Mouse (Mus musculus) midbrain, embryonic 16.5 days (tissue): ENCODE data around the gene Tifab. TPM values are rescaled to one million over a fixed set of nuclear protein-coding genes. Genes with fewer than 3 reads are reported as not detected.

Experiments used
- ATAC-seq: fragments of 200-750 bp; cut with Nextera tagmentation; 2 replicates; pipeline ENCODE4 v1.8.0; 2017; ENCODE audit warnings: moderate TSS enrichment
- H3K27ac ChIP-seq: fragments of 300-500 bp; sonication (generic); 2 replicates; pipeline ENCODE4 v1.5.1; 2014; ENCODE audit warnings: mild to moderate bottlenecking, low read length, mixed read lengths
- H3K27me3 ChIP-seq: fragments of 300-500 bp; sonication (generic); 2 replicates; pipeline ENCODE4 v1.6.1; 2014; ENCODE audit warnings: low read depth, low read length, mixed read lengths; ENCODE audit not compliant: control insufficient read depth, insufficient read depth
- H3K36me3 ChIP-seq: fragments of 300-500 bp; sonication (generic); 2 replicates; pipeline ENCODE4 v1.6.1; 2014; ENCODE audit warnings: mild to moderate bottlenecking, low read length, moderate library complexity, mixed read lengths; ENCODE audit not compliant: control insufficient read depth, insufficient read depth
- H3K4me1 ChIP-seq: fragments of 300-500 bp; sonication (generic); 2 replicates; pipeline ENCODE4 v1.6.1; 2014; ENCODE audit warnings: mild to moderate bottlenecking, low read length, mixed read lengths; ENCODE audit not compliant: control insufficient read depth, insufficient read depth
- H3K4me2 ChIP-seq: fragments of 300-500 bp; sonication (generic); 2 replicates; pipeline ENCODE4 v1.6.1; 2014; ENCODE audit warnings: mild to moderate bottlenecking, low read length, mixed read lengths
- H3K4me3 ChIP-seq: fragments of 300-500 bp; sonication (generic); 2 replicates; pipeline ENCODE4 v1.5.1; 2014; ENCODE audit warnings: low read depth, mild to moderate bottlenecking, low read length, moderate library complexity, mixed read lengths
- H3K9ac ChIP-seq: fragments of 300-500 bp; sonication (generic); 2 replicates; pipeline ENCODE4 v1.6.1; 2014; ENCODE audit warnings: low read depth, low read length, mixed read lengths
- H3K9me3 ChIP-seq: fragments of 300-500 bp; sonication (generic); replicated peaks from 2 replicates; pipeline ENCODE4 v1.6.1; 2014; ENCODE audit warnings: mild to moderate bottlenecking, low read length, mixed read lengths; ENCODE audit not compliant: control insufficient read depth, poor library complexity, severe bottlenecking
- WGBS: fragments of 180-500 bp; shearing (Covaris S2); extraction: QIAGEN DNeasy Blood & Tissue Kit; methylation state at CpG from one replicate; pipeline ENCODE4 v1.1.7; 2014; 5-methylcytosine and 5-hydroxymethylcytosine counted together
- polyA plus RNA-seq: library from polyadenylated mRNA; unstranded; fragments of >200 nt; fragmentation: Nextera tagmentation; extraction: Ambion mirVana; gene quantifications from 2 replicates; pipeline ENCODE4 v1.2.1, GENCODE M21; 2015

The Tifab gene
- polyA plus RNA-seq, 1 experiment from 2014 or later, result 0.93 TPM

- H3K9me3 ChIP-seq, result no peaks in the 10 kb centered on the region
- WGBS, result 50% methylated on average over 22 of the region's 22 CpGs
- no peaks in the 10 kb centered on the region for H3K27me3 ChIP-seq
- peaks cover 3% of the 10 kb centered on the region for H3K4me1 ChIP-seq
- no peaks in the 10 kb centered on the region for H3K36me3 ChIP-seq
- no peak overlapping the region for H3K4me3 ChIP-seq
- no peak overlapping the region for H3K9ac ChIP-seq
- H3K4me2 ChIP-seq, result no peak overlapping the region
- H3K27ac ChIP-seq, result 0 out of 2 replicates have a peak overlapping the region, but pooled peaks have one; percentile 3
- ATAC-seq, result no peak
Measured at GRCm38 (mm10) chr13:56151404-56152226, 27.1 kb downstream of the Tifab start.

GRCm38 (mm10) chr13:56145523-56145922 lies 33.2 kb downstream of the Tifab start:
- Histone ChIP-seq H3K4me2 (no peak overlapping the region), H3K36me3 (no peaks in the 10 kb centered on the region), H3K9ac (no peak overlapping the region), H3K4me1 (no peaks in the 10 kb centered on the region), H3K4me3 (no peak overlapping the region), H3K9me3 (no peaks in the 10 kb centered on the region), H3K27me3 (no peaks in the 10 kb centered on the region; the same call in 1 of the 2 replicates), H3K27ac (no peak overlapping the region)
- WGBS, result 41% methylated on average over 3 of the region's 3 CpGs
- ATAC-seq, result no peak

- Histone ChIP-seq H3K9ac (no peak overlapping the region), H3K9me3 (no peaks in the 10 kb centered on the region), H3K4me3 (no peak overlapping the region), H3K36me3 (no peaks in the 10 kb centered on the region), H3K4me1 (no peaks in the 10 kb centered on the region), H3K4me2 (no peak overlapping the region), H3K27me3 (no peaks in the 10 kb centered on the region; the same call in 1 of the 2 replicates), H3K27ac (no peak overlapping the region)
- no peak for ATAC-seq
- 56% methylated on average over 2 of the region's 2 CpGs for WGBS
Measured at GRCm38 (mm10) chr13:56144021-56144420, 34.7 kb downstream of the Tifab start.

GRCm38 (mm10) chr13:56143151-56143513 lies 35.6 kb downstream of the Tifab start:
- no peak for ATAC-seq
- Histone ChIP-seq H3K9me3 (no peaks in the 10 kb centered on the region), H3K4me2 (no peak overlapping the region), H3K27me3 (no peaks in the 10 kb centered on the region; the same call in 1 of the 2 replicates), H3K4me1 (no peaks in the 10 kb centered on the region), H3K4me3 (no peak overlapping the region), H3K27ac (no peak overlapping the region), H3K36me3 (no peaks in the 10 kb centered on the region), H3K9ac (no peak overlapping the region)
- WGBS, result 5% methylated on average over 7 of the region's 7 CpGs

- Histone ChIP-seq H3K9ac (no peak overlapping the region), H3K4me1 (no peaks in the 10 kb centered on the region), H3K36me3 (no peaks in the 10 kb centered on the region), H3K27ac (no peak overlapping the region), H3K9me3 (no peaks in the 10 kb centered on the region; the same call in 1 of the 2 replicates), H3K4me2 (no peak overlapping the region), H3K27me3 (no peaks in the 10 kb centered on the region; the same call in 1 of the 2 replicates), H3K4me3 (no peak overlapping the region)
- no peak for ATAC-seq
- WGBS, result 23% methylated on average over 10 of the region's 11 CpGs
Measured at GRCm38 (mm10) chr13:56142382-56143150, 36.1 kb downstream of the Tifab start.

- H3K9ac ChIP-seq, result no peak overlapping the region
- H3K9me3 ChIP-seq, result no peaks in the 10 kb centered on the region; the same call in 1 of the 2 replicates
- 65% methylated on average over 6 of the region's 6 CpGs for WGBS
- no peaks in the 10 kb centered on the region for H3K27me3 ChIP-seq
- H3K4me2 ChIP-seq, result no peak overlapping the region
- peaks cover 8% of the 10 kb centered on the region for H3K4me1 ChIP-seq
- no peak overlapping the region for H3K27ac ChIP-seq
- no peak for ATAC-seq
- H3K36me3 ChIP-seq, result no peaks in the 10 kb centered on the region
- H3K4me3 ChIP-seq, result no peak overlapping the region
Measured at GRCm38 (mm10) chr13:56139167-56139751, 39.4 kb downstream of the Tifab start.

GRCm38 (mm10) chr13:56136200-56136599 lies 42.5 kb downstream of the Tifab start, which contains the start of gene H2afy:
TSS of gene H2afy (minus strand) at chr13:56136361.
- Histone ChIP-seq H3K4me2 (peak within 1 kb of the TSS; percentile 86), H3K36me3 (no peaks in the 10 kb centered on the region), H3K27ac (peak within 1 kb of the TSS; percentile 87), H3K9ac (peak within 1 kb of the TSS; percentile 96), H3K4me3 (peak within 1 kb of the TSS; percentile 96), H3K27me3 (no peaks in the 10 kb centered on the region), H3K9me3 (no peaks in the 10 kb centered on the region; the same call in 1 of the 2 replicates), H3K4me1 (peaks cover 21% of the 10 kb centered on the region)
- no peak for ATAC-seq
- 75% methylated on average over 2 of the region's 2 CpGs for WGBS

GRCm38 (mm10) chr13:56135231-56136052 lies 43.2 kb downstream of the Tifab start:
- under 1% methylated on average over 69 of the region's 89 CpGs for WGBS
- peak overlapping the region; percentile 87 for H3K27ac ChIP-seq
- H3K9ac ChIP-seq, result peak overlapping the region; percentile 96

More at GRCm38 (mm10) chr13:56135231-56136052, 43.2 kb downstream of the Tifab start:
- H3K9me3 ChIP-seq, result no peaks in the 10 kb centered on the region; the same call in 1 of the 2 replicates
- H3K4me3 ChIP-seq, result peak overlapping the region; percentile 96
- peaks cover 21% of the 10 kb centered on the region for H3K4me1 ChIP-seq
- peak; percentile 83 for ATAC-seq
- no peaks in the 10 kb centered on the region for H3K27me3 ChIP-seq
- peak overlapping the region; percentile 86 for H3K4me2 ChIP-seq
- no peaks in the 10 kb centered on the region for H3K36me3 ChIP-seq
